Comparison of ENCODE assay signal across 7 mouse cellular contexts in the genomic region with DNA sequence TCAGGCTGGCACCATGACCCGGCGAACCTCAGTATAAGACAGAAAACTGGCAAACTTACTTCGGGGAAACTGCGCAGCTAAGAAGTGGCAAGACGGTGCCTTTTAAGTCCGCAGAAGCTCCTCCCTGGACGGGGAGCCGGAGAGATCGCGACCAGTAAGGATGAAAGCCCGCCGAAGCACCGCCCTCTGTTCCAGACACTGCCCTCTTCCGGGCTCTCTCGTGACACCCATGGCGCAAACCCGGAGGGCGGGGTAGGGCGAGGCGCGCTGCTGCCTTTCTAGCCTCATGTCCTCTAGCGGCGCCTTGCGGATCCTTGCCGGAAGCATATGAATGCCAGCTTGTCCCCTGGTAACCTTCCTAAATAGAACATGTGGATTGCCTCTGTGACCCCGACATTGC. TPM values are rescaled to one million over a fixed set of nuclear protein-coding genes. Genes with fewer than 3 reads are reported as not detected.
DNase-seq lines count a peak whose midpoint lies in the region; ATAC-seq lines count a peak whose summit lies in the region.

A gene (minus strand): TSS at position 179 of the 400 bp plus-strand sequence.

- H3K36me3 ChIP-seq in embryonic facial prominence, embryonic 11.5 days (replicated peaks; ENCODE audit: control insufficient read depth, insufficient read depth, low read depth, low read length), result no peaks in the 10 kb centered on the region
- H3K36me3 ChIP-seq in limb, embryonic 11.5 days (ENCODE audit: control insufficient read depth, insufficient read depth, low read length), result no peaks in the 10 kb centered on the region
- no peaks in the 10 kb centered on the region for H3K36me3 ChIP-seq in midbrain, embryonic 14.5 days (ENCODE audit: control insufficient read depth, insufficient read depth, low read length)

- peak; percentile 94 for DNase-seq in adrenal gland, postnatal 14 days
- DNase-seq in embryonic facial prominence, embryonic 11.5 days (ENCODE audit: low spot score), result peak; percentile 88
- peak; percentile 100 for DNase-seq in heart, adult 11 months
- peak; percentile 93 for DNase-seq in kidney, adult 18-20 months
- DNase-seq in limb, embryonic 11.5 days (ENCODE audit: low spot score), result peak; percentile 85
- peak; percentile 91 for DNase-seq in midbrain, embryonic 14.5 days
- DNase-seq in spleen, adult 18-20 months, result peak; percentile 84 to 87

- H3K27me3 ChIP-seq in embryonic facial prominence, embryonic 11.5 days (ENCODE audit: control insufficient read depth, insufficient read depth, low read length), result no peaks in the 10 kb centered on the region
- no peaks in the 10 kb centered on the region for H3K27me3 ChIP-seq in limb, embryonic 11.5 days (ENCODE audit: control insufficient read depth, insufficient read depth, low read length)
- no peaks in the 10 kb centered on the region for H3K27me3 ChIP-seq in midbrain, embryonic 14.5 days (ENCODE audit: control insufficient read depth, insufficient read depth, low read length)

- H3K27ac ChIP-seq in embryonic facial prominence, embryonic 11.5 days (replicated peaks; ENCODE audit: low read depth, low read length), result no peak within 1 kb of the TSS
- H3K27ac ChIP-seq in limb, embryonic 11.5 days (replicated peaks; ENCODE audit: low read depth, low read length), result no peak within 1 kb of the TSS
- H3K27ac ChIP-seq in midbrain, embryonic 14.5 days (replicated peaks; ENCODE audit: low read depth, low read length), result no peak within 1 kb of the TSS

- H3K9me3 ChIP-seq in embryonic facial prominence, embryonic 11.5 days (replicated peaks; ENCODE audit: control insufficient read depth, low read length), result no peaks in the 10 kb centered on the region
- no peaks in the 10 kb centered on the region for H3K9me3 ChIP-seq in limb, embryonic 11.5 days (ENCODE audit: control insufficient read depth, low read length)
- H3K9me3 ChIP-seq in midbrain, embryonic 14.5 days (ENCODE audit: control insufficient read depth, low read length), result no peaks in the 10 kb centered on the region

- peak within 1 kb of the TSS; percentile 43 for H3K4me3 ChIP-seq in embryonic facial prominence, embryonic 11.5 days (ENCODE audit: low read depth, low read length)
- H3K4me3 ChIP-seq in limb, embryonic 11.5 days (ENCODE audit: low read depth, low read length), result peak within 1 kb of the TSS; percentile 41
- peak within 1 kb of the TSS; percentile 43 for H3K4me3 ChIP-seq in midbrain, embryonic 14.5 days (replicated peaks; ENCODE audit: low read depth, low read length)

- H3K4me1 ChIP-seq in embryonic facial prominence, embryonic 11.5 days (ENCODE audit: control insufficient read depth, insufficient read depth, low read length), result no peaks in the 10 kb centered on the region
- H3K4me1 ChIP-seq in limb, embryonic 11.5 days (ENCODE audit: control insufficient read depth, insufficient read depth, low read length), result no peaks in the 10 kb centered on the region
- no peaks in the 10 kb centered on the region for H3K4me1 ChIP-seq in midbrain, embryonic 14.5 days (ENCODE audit: control insufficient read depth, insufficient read depth, low read length)

- H3K9ac ChIP-seq in embryonic facial prominence, embryonic 11.5 days (replicated peaks; ENCODE audit: low read length), result peak within 1 kb of the TSS; percentile 46
- H3K9ac ChIP-seq in limb, embryonic 11.5 days (ENCODE audit: low read length), result peak within 1 kb of the TSS; percentile 30; the same call in 1 of the 2 replicates
- H3K9ac ChIP-seq in midbrain, embryonic 14.5 days (replicated peaks; ENCODE audit: low read length), result peak within 1 kb of the TSS; percentile 53

- WGBS in embryonic facial prominence, embryonic 11.5 days, result 9% methylated on average over 25 of the region's 26 CpGs
- 17% methylated on average over 26 of the region's 26 CpGs for WGBS in limb, embryonic 11.5 days
- WGBS in midbrain, embryonic 14.5 days, result 16% methylated on average over 25 of the region's 26 CpGs

- peak within 1 kb of the TSS; percentile 47 for H3K4me2 ChIP-seq in embryonic facial prominence, embryonic 11.5 days (ENCODE audit: low read depth, low read length)
- H3K4me2 ChIP-seq in limb, embryonic 11.5 days (ENCODE audit: low read depth, severe bottlenecking), result peak within 1 kb of the TSS; percentile 58
- peak within 1 kb of the TSS; percentile 55 for H3K4me2 ChIP-seq in midbrain, embryonic 14.5 days (ENCODE audit: low read length)

- peak; percentile 99 for ATAC-seq in embryonic facial prominence, embryonic 11.5 days (replicated peaks; ENCODE audit: insufficient number of reproducible peaks, low FRiP score, low TSS enrichment, low read depth)
- peak; percentile 96 for ATAC-seq in limb, embryonic 11.5 days (ENCODE audit: insufficient number of reproducible peaks, low FRiP score, low TSS enrichment, low read depth)
- peak; percentile 95 for ATAC-seq in midbrain, embryonic 14.5 days (ENCODE audit: low FRiP score, low TSS enrichment)

RNA-seq across cellular contexts. Expression of the gene that starts here (rescaled TPM):
- total RNA-seq in adrenal gland, postnatal 14 days (2021), result 135 and 163 TPM in 2 replicates
- polyA plus RNA-seq in embryonic facial prominence, embryonic 11.5 days (2014; fragmentation: Nextera tagmentation; extraction: Ambion mirVana), result 107 and 112 TPM in 2 replicates
- 76.0 and 78.1 TPM in 2 replicates for polyA plus RNA-seq in limb, embryonic 11.5 days (2014; fragmentation: Nextera tagmentation; extraction: Ambion mirVana)
- polyA plus RNA-seq in midbrain, embryonic 14.5 days (2014; fragmentation: Nextera tagmentation; extraction: Ambion mirVana), result 57.8 and 86.7 TPM in 2 replicates
